Mouse (Mus musculus) neural tube, embryonic 15.5 days (tissue): ENCODE data around the gene Ror2. TPM values are rescaled to one million over a fixed set of nuclear protein-coding genes. Genes with fewer than 3 reads are reported as not detected.
A peak's percentile ranks its signal among the peaks of the same experiment; 100 is the strongest.
"Not testable (repeated sequence)": the region's sequence is repeated elsewhere in the genome, so short reads cannot be mapped to it uniquely, and the experiment has no call there.

ENCODE experiments used
- ATAC-seq: fragments of 200-750 bp; cut with Nextera tagmentation; 2 replicates; pipeline ENCODE4 v1.8.0; 2017; ENCODE audit warnings: mild to moderate bottlenecking, moderate TSS enrichment, moderate library complexity; ENCODE audit not compliant: low FRiP score
- H3K27ac ChIP-seq: fragments of 300-500 bp; sonication (generic); replicated peaks from 2 replicates; pipeline ENCODE4 v1.5.1; 2015; ENCODE audit warnings: mild to moderate bottlenecking, inconsistent platforms
- H3K27me3 ChIP-seq: fragments of 300-500 bp; sonication (generic); replicated peaks from 2 replicates; pipeline ENCODE4 v1.6.1; 2015; ENCODE audit warnings: inconsistent platforms
- H3K36me3 ChIP-seq: fragments of 300-500 bp; sonication (generic); 2 replicates; pipeline ENCODE4 v1.6.1; 2015; ENCODE audit warnings: inconsistent platforms
- H3K4me1 ChIP-seq: fragments of 300-500 bp; sonication (generic); 2 replicates; pipeline ENCODE4 v1.6.1; 2015; ENCODE audit warnings: inconsistent platforms
- H3K4me2 ChIP-seq: fragments of 300-500 bp; sonication (generic); 2 replicates; pipeline ENCODE4 v1.6.1; 2015; ENCODE audit warnings: inconsistent platforms, mild to moderate bottlenecking, moderate library complexity
- H3K4me3 ChIP-seq: fragments of 300-500 bp; sonication (generic); replicated peaks from 2 replicates; pipeline ENCODE4 v1.5.1; 2015; ENCODE audit warnings: mild to moderate bottlenecking, inconsistent platforms
- H3K9ac ChIP-seq: fragments of 300-500 bp; sonication (generic); replicated peaks from 2 replicates; pipeline ENCODE4 v1.6.1; 2015; ENCODE audit warnings: mild to moderate bottlenecking, inconsistent platforms
- H3K9me3 ChIP-seq: fragments of 300-500 bp; sonication (generic); replicated peaks from 2 replicates; pipeline ENCODE4 v1.6.1; 2016; ENCODE audit warnings: inconsistent platforms
- WGBS: fragments of 180-500 bp; shearing (Covaris S2); methylation state at CpG from one replicate; pipeline ENCODE4 v1.1.7; 2015; ENCODE audit warnings: mixed read lengths; 5-methylcytosine and 5-hydroxymethylcytosine counted together
- polyA plus RNA-seq: library from polyadenylated mRNA; unstranded; fragments of >200 nt; fragmentation: Nextera tagmentation; extraction: Ambion mirVana; gene quantifications from 2 replicates; pipeline ENCODE4 v1.2.1, GENCODE M21; 2015

The Ror2 gene
- polyA plus RNA-seq: 3.4 and 4.8 TPM in 2 replicates

GRCm38 (mm10) chr13:53285756-53286361, at the start of gene Ror2:
Gene Ror2 (minus strand): TSS chr13:53286124.
- Histone ChIP-seq H3K27ac (0 out of 2 replicates have a peak within 1 kb of the TSS, but pooled peaks have one; percentile 20), H3K9ac (peak within 1 kb of the TSS; percentile 45), H3K27me3 (peaks cover 30% of the 10 kb centered on the region), H3K4me1 (peaks cover 16% of the 10 kb centered on the region), H3K36me3 (no peaks in the 10 kb centered on the region), H3K9me3 (no peaks in the 10 kb centered on the region), H3K4me3 (peak within 1 kb of the TSS; percentile 46), H3K4me2 (peak within 1 kb of the TSS; percentile 58)
- peak; percentile 79; the same call in 1 of the 2 replicates for ATAC-seq
- WGBS: 0% methylated on average over 63 of the region's 68 CpGs

- Histone ChIP-seq H3K9me3 (no peaks in the 10 kb centered on the region), H3K4me2 (no peak overlapping the region), H3K27ac (no peak overlapping the region), H3K9ac (no peak overlapping the region), H3K36me3 (peaks cover 64% of the 10 kb centered on the region), H3K4me3 (no peak overlapping the region), H3K4me1 (no peaks in the 10 kb centered on the region), H3K27me3 (no peaks in the 10 kb centered on the region)
- 92% methylated on average over 8 of the region's 8 CpGs for WGBS
- no peak for ATAC-seq
These were observed 47.8 kb upstream of the Ror2 start for GRCm38 (mm10) chr13:53333769-53334168.

DNA sequence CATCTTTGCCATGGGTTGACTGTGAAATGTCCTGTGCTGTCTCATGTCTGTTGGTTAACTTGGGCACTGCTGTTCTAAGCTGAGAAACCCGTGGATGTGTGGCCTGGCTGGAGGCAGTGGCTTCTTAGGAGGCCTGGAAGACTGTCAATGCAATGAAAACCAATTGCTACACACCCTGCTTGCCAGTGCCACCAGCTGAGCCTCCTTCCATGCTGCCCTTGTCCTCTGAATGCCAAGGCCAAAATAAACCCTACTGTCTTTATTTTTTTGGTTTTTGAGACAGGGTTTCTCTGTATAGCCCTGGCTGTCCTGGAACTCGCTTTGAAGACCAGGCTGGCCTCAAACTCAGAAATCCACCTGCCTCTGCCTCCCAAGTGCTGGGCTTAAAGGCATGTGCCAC, 44.3 kb upstream of the Ror2 start:
- WGBS: 81% methylated on average over 2 of the region's 2 CpGs
- Histone ChIP-seq H3K4me3 (no peak overlapping the region), H3K9ac (no peak overlapping the region), H3K9me3 (no peaks in the 10 kb centered on the region), H3K36me3 (peaks cover 36% of the 10 kb centered on the region), H3K4me2 (no peak overlapping the region), H3K4me1 (no peaks in the 10 kb centered on the region), H3K27ac (no peak overlapping the region), H3K27me3 (no peaks in the 10 kb centered on the region)
- ATAC-seq: no peak

DNA sequence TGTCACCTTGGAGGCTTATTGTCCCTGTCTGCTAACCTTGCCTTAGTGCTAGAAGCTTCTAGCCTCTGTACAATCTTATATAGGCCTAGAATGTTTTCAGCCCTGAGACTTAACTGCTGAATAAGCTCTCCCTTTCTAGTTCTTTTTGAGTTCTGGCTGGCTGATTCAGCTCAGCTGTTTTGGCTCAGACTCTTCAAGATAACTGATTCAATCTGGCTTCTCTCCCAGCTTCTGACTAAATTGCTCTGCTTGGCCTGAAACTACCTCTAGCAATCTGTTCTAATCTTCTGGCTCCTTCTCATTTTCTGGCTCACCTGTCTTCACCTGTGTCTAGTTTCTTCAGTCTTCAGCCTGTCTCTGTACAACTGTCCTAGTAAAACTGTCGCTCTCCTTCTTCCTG, 39.6 kb upstream of the Ror2 start:
- H3K4me2 ChIP-seq: no peak overlapping the region
- 89% methylated on average over 1 of the region's 1 CpGs for WGBS
- no peaks in the 10 kb centered on the region for H3K27me3 ChIP-seq
- H3K9me3 ChIP-seq: no peaks in the 10 kb centered on the region
- H3K27ac ChIP-seq: no peak overlapping the region
- no peak overlapping the region for H3K4me3 ChIP-seq
- no peak overlapping the region for H3K9ac ChIP-seq
- no peaks in the 10 kb centered on the region for H3K4me1 ChIP-seq
- H3K36me3 ChIP-seq: no peaks in the 10 kb centered on the region
- no peak for ATAC-seq

- no peaks in the 10 kb centered on the region for H3K4me1 ChIP-seq
- no peak for ATAC-seq
- no peak overlapping the region for H3K4me3 ChIP-seq
- H3K27ac ChIP-seq: no peak overlapping the region
- H3K4me2 ChIP-seq: no peak overlapping the region
- no peaks in the 10 kb centered on the region for H3K36me3 ChIP-seq
- H3K9me3 ChIP-seq: no peaks in the 10 kb centered on the region
- no peak overlapping the region for H3K9ac ChIP-seq
- WGBS: 84% methylated on average over 2 of the region's 2 CpGs
- H3K27me3 ChIP-seq: no peaks in the 10 kb centered on the region
These were observed 37.7 kb upstream of the Ror2 start for GRCm38 (mm10) chr13:53323661-53324060.

GRCm38 (mm10) chr13:53320899-53321298, 35.0 kb upstream of the Ror2 start:
- no peaks in the 10 kb centered on the region for H3K27me3 ChIP-seq
- H3K9ac ChIP-seq: no peak overlapping the region
- H3K4me2 ChIP-seq: no peak overlapping the region
- H3K27ac ChIP-seq: no peak overlapping the region
- no peak overlapping the region for H3K4me3 ChIP-seq
- H3K36me3 ChIP-seq: no peaks in the 10 kb centered on the region
- ATAC-seq: no peak
- H3K9me3 ChIP-seq: no peaks in the 10 kb centered on the region
- H3K4me1 ChIP-seq: no peaks in the 10 kb centered on the region
- WGBS: 76% methylated on average over 12 of the region's 12 CpGs

DNA sequence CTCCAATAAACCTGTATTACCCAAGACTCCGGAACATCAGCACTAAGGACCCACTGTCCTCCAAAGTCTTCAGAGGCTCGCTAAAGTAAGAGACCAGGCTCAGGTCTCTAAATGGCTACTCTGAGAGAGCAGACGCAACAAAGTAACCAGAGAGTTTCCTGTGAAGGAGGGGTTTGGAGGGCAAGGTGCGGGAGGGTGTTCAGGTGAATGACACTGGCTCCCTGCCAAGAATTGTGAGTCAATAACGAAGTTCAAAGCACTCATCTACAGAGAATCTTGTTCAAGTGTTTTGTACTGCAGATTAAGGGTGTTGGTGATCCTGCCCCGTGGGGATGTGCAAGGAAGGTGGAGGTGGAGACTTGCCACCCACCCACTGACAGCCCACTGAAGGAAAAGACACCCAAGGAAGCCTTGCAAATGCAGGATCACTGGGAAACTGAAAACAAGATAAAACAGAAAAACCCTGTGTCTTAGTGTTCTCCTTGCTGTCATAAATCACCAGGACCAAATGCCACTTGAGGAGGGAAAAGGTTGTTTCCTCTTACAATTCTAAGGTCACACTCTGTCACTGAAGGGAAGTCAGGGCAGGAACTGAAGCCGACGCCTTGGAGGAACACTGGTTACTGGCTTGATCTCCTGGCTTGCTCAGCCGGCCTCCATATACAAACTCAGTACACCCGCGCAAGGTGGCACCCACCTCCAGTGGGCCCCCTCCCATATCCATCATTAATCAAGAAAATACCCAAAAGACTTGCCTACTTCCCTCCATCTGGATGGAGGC, 30.8 kb upstream of the Ror2 start:
- WGBS: 66% methylated on average over 11 of the region's 11 CpGs
- Histone ChIP-seq H3K9ac (no peak overlapping the region), H3K27ac (no peak overlapping the region), H3K4me2 (no peak overlapping the region), H3K27me3 (no peaks in the 10 kb centered on the region), H3K9me3 (no peaks in the 10 kb centered on the region), H3K4me3 (no peak overlapping the region), H3K36me3 (no peaks in the 10 kb centered on the region), H3K4me1 (no peaks in the 10 kb centered on the region)
- no peak for ATAC-seq

DNA sequence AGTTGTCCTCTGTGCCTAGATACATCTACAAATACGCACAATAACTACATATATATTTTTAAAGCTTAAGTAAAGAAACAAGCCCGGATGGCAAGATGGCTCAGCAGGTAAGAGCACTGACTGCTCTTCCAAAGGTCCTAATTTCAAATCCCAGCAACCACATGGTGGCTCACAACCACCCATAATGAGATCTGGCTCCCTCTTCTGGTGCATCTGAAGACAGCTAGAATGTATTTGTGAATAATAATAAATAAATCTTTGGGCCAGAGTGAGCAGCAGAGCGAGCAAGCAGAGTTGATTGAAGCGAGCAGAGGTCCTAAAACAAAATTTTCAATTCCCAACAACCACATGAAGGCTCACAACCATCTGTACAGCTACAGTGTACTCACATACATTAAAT, 29.8 kb upstream of the Ror2 start:
- not testable (repeated sequence) for ATAC-seq, H3K9me3 ChIP-seq, H3K4me1 ChIP-seq, H3K4me2 ChIP-seq, H3K27ac ChIP-seq, H3K4me3 ChIP-seq, H3K9ac ChIP-seq, H3K27me3 ChIP-seq, H3K36me3 ChIP-seq
- 72% methylated on average over 4 of the region's 4 CpGs for WGBS

GRCm38 (mm10) chr13:53310442-53310841, 24.5 kb upstream of the Ror2 start:
- ATAC-seq: no peak
- Histone ChIP-seq H3K4me3 (no peak overlapping the region), H3K36me3 (no peaks in the 10 kb centered on the region), H3K4me1 (peaks cover 18% of the 10 kb centered on the region), H3K27me3 (no peaks in the 10 kb centered on the region; the same call in 1 of the 2 replicates), H3K4me2 (no peak overlapping the region; the same call in 1 of the 2 replicates), H3K27ac (no peak overlapping the region), H3K9ac (no peak overlapping the region), H3K9me3 (no peaks in the 10 kb centered on the region)
- 80% methylated on average over 5 of the region's 5 CpGs for WGBS

- WGBS: under 1% methylated on average over 15 of the region's 15 CpGs
- peaks cover 18% of the 10 kb centered on the region for H3K4me1 ChIP-seq
- no peaks in the 10 kb centered on the region for H3K9me3 ChIP-seq
- no peaks in the 10 kb centered on the region; the same call in 1 of the 2 replicates for H3K27me3 ChIP-seq
- peak overlapping the region; percentile 54 for H3K27ac ChIP-seq
- no peaks in the 10 kb centered on the region for H3K36me3 ChIP-seq
- peak; percentile 86 for ATAC-seq
- H3K4me3 ChIP-seq: peak overlapping the region; percentile 27
- no peak overlapping the region for H3K9ac ChIP-seq
- peak overlapping the region; percentile 56 for H3K4me2 ChIP-seq
These were observed 23.8 kb upstream of the Ror2 start for GRCm38 (mm10) chr13:53309661-53310160.

GRCm38 (mm10) chr13:53309148-53309547, 23.2 kb upstream of the Ror2 start:
- H3K9me3 ChIP-seq: no peaks in the 10 kb centered on the region
- H3K4me1 ChIP-seq: peaks cover 18% of the 10 kb centered on the region
- no peak for ATAC-seq
- no peaks in the 10 kb centered on the region; the same call in 1 of the 2 replicates for H3K27me3 ChIP-seq
- H3K4me3 ChIP-seq: peak overlapping the region; percentile 27; the same call in 1 of the 2 replicates
- no peaks in the 10 kb centered on the region for H3K36me3 ChIP-seq
- H3K9ac ChIP-seq: no peak overlapping the region
- peak overlapping the region; percentile 56 for H3K4me2 ChIP-seq
- WGBS: 18% methylated on average over 9 of the region's 9 CpGs
- peak overlapping the region; percentile 54 for H3K27ac ChIP-seq

DNA sequence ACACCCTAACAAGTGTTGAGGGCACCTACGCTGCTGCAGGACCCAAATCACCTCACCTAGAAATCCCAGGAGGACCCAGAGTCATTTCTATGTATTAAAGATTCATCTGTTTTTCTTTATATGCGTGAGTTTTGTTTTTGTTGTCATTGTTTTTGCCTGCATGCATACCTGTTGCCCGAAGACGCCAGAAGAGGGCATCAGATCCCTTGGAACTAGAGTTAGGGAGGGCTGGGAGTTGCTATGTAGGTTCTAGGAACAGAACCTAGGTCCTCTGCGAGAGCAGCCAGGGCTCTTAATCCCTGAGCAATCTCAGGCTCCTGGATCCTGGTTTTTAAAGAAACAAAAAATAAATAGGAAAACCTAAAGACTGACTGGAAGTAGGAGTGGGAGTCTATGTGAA, 20.9 kb upstream of the Ror2 start:
- Histone ChIP-seq H3K27ac (no peak overlapping the region), H3K36me3 (no peaks in the 10 kb centered on the region), H3K9ac (no peak overlapping the region), H3K4me3 (no peak overlapping the region), H3K27me3 (no peaks in the 10 kb centered on the region; the same call in 1 of the 2 replicates), H3K9me3 (no peaks in the 10 kb centered on the region), H3K4me2 (no peak overlapping the region), H3K4me1 (peaks cover 22% of the 10 kb centered on the region)
- no peak for ATAC-seq
- WGBS: 77% methylated on average over 5 of the region's 5 CpGs
